Mouse (Mus musculus) stomach, postnatal 0 days (tissue): ENCODE measurements around the gene Cux2. TPM values are rescaled to one million over a fixed set of nuclear protein-coding genes. Genes with fewer than 3 reads are reported as not detected.

Experiments used
- ATAC-seq: fragments of 200-750 bp; cut with Nextera tagmentation; 2 replicates; pipeline ENCODE4 v1.8.0; 2017; ENCODE audit not compliant: low FRiP score, low TSS enrichment
- DNase-seq: peaks from one replicate; pipeline ENCODE4 v3.0.0-alpha.2; 2016; ENCODE audit warnings: low spot score
- H3K27ac ChIP-seq: fragments of 300-500 bp; sonication (generic); replicated peaks from 2 replicates; pipeline ENCODE4 v1.5.1; 2014; ENCODE audit warnings: mild to moderate bottlenecking, control low read depth
- H3K27me3 ChIP-seq: fragments of 300-500 bp; sonication (generic); 2 replicates; pipeline ENCODE4 v1.6.1; 2014; ENCODE audit warnings: low read length; ENCODE audit not compliant: control insufficient read depth, insufficient read depth
- H3K36me3 ChIP-seq: fragments of 300-500 bp; sonication (generic); 2 replicates; pipeline ENCODE4 v1.6.1; 2014; ENCODE audit warnings: low read length, mixed read lengths; ENCODE audit not compliant: control insufficient read depth, insufficient read depth
- H3K4me1 ChIP-seq: fragments of 300-500 bp; sonication (generic); replicated peaks from 2 replicates; pipeline ENCODE4 v1.6.1; 2014; ENCODE audit warnings: antibody characterized with exemption; ENCODE audit not compliant: control insufficient read depth, insufficient read depth
- H3K4me2 ChIP-seq: fragments of 300-500 bp; sonication (generic); replicated peaks from 2 replicates; pipeline ENCODE4 v1.6.1; 2014; ENCODE audit warnings: low read depth, mild to moderate bottlenecking, control low read depth, moderate library complexity
- H3K4me3 ChIP-seq: fragments of 300-500 bp; sonication (generic); 2 replicates; pipeline ENCODE4 v1.5.1; 2014; ENCODE audit warnings: low read depth, low read length, control low read depth
- H3K9ac ChIP-seq: fragments of 300-500 bp; sonication (generic); 2 replicates; pipeline ENCODE4 v1.6.1; 2014; ENCODE audit warnings: mild to moderate bottlenecking, low read length, control low read depth, mixed read lengths
- H3K9me3 ChIP-seq: fragments of 300-500 bp; sonication (generic); 2 replicates; pipeline ENCODE4 v1.6.1; 2016; ENCODE audit warnings: low read length; ENCODE audit not compliant: control insufficient read depth
- CTCF ChIP-seq: IDR thresholded peaks from 2 replicates; pipeline ENCODE4 v1.5.1; 2016; ENCODE audit warnings: antibody characterized with exemption, low read depth, mild to moderate bottlenecking, moderate library complexity
- EP300 ChIP-seq: optimal IDR thresholded peaks from 2 replicates; pipeline ENCODE3; 2016; ENCODE audit warnings: antibody characterized with exemption
- WGBS: fragments of 180-500 bp; shearing (Covaris S2); extraction: QIAGEN DNeasy Blood & Tissue Kit; methylation state at CpG from one replicate; pipeline ENCODE4 v1.1.7; 2014; 5-methylcytosine and 5-hydroxymethylcytosine counted together
- polyA plus RNA-seq: library from polyadenylated mRNA; unstranded; fragments of >200 nt; fragmentation: Nextera tagmentation; extraction: Ambion mirVana; gene quantifications from 2 replicates; pipeline ENCODE4 v1.2.1, GENCODE M21; 2015

The Cux2 gene
- polyA plus RNA-seq, 1 experiment from 2014 or later: 1.2 TPM

DNA sequence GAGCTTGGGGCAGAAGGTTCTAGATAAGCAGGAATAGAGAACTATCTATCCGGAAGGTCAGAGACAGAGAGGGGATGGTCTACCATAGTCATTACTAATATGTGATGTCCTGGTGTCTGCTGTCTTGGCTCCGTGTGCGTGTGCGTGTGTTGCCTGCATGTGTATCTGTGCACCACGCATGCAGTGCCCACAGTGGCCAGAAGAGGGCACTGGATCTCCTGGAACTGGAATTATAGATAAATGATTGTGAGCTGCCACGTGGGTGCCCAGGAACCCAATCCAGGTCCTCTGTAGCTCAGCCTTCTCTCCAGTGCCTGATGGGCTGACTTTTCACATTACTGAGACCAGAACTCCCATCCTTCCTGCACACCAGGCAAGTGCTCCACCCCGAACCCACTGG lies 29.9 kb upstream of the Cux2 start:
- no peak overlapping the region for H3K27ac ChIP-seq
- H3K27me3 ChIP-seq: no peaks in the 10 kb centered on the region
- peak; percentile 56 for TF ChIP-seq CTCF
- TF ChIP-seq EP300: no peak
- H3K4me1 ChIP-seq: no peaks in the 10 kb centered on the region
- no peak overlapping the region for H3K4me3 ChIP-seq
- no peak for DNase-seq
- no peaks in the 10 kb centered on the region for H3K9me3 ChIP-seq
- ATAC-seq: no peak
- no peak overlapping the region for H3K4me2 ChIP-seq
- no peaks in the 10 kb centered on the region for H3K36me3 ChIP-seq
- H3K9ac ChIP-seq: no peak overlapping the region
- WGBS: 86% methylated on average over 7 of the region's 7 CpGs

DNA sequence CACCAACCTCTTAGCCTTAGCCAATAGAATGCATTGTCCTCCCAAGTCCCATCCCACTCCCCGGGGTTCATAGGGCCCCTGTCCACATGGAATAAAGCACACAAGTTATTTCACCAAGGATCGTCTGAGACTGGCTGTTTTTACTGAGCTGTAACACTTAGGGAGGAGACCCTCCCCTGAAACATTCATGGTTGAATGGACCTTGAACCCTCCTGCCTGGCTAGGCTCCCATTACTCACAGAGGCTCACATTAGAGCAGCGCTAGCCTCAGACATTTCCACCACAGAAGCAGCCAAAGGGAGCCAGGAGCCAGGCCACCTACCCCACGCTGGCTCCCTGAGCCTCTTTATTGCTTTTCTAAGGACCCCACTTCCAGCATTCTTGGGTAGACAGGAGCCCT lies 27.3 kb upstream of the Cux2 start:
- Histone ChIP-seq H3K9ac (no peak overlapping the region), H3K9me3 (no peaks in the 10 kb centered on the region), H3K27me3 (no peaks in the 10 kb centered on the region), H3K4me2 (no peak overlapping the region), H3K4me1 (no peaks in the 10 kb centered on the region), H3K27ac (no peak overlapping the region), H3K4me3 (no peak overlapping the region), H3K36me3 (no peaks in the 10 kb centered on the region)
- DNase-seq: no peak
- no peak for ATAC-seq
- 63% methylated on average over 4 of the region's 4 CpGs for WGBS
- TF ChIP-seq CTCF: no peak
- no peak for TF ChIP-seq EP300

DNA sequence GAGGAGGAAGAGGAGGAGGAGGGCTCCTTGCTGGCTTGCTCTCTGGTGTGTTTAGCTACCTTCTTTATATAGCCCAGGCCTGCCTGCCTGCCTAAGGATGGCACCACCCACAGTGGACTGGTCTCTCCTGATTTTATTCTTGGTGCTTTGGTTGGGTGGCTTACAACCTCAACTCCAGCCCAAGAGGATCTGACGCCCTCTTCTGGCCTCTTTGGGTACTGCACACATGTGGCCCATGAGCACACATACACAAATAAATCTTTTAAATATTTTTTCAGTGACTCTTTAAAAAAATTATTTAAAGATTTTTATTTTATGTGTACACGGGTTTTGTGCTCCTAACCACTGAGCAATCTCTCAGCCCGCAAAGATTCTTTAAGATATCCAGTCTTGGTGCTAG lies 25.8 kb upstream of the Cux2 start:
- TF ChIP-seq EP300: no peak
- peak; percentile 50 for TF ChIP-seq CTCF
- DNase-seq (no peak), ATAC-seq (no peak)
- no peaks in the 10 kb centered on the region for H3K36me3 ChIP-seq
- H3K9ac ChIP-seq: no peak overlapping the region
- no peaks in the 10 kb centered on the region for H3K9me3 ChIP-seq
- no peak overlapping the region for H3K27ac ChIP-seq
- no peak overlapping the region for H3K4me2 ChIP-seq
- no peaks in the 10 kb centered on the region for H3K27me3 ChIP-seq
- H3K4me3 ChIP-seq: no peak overlapping the region
- no peaks in the 10 kb centered on the region for H3K4me1 ChIP-seq
- 51% methylated on average over 3 of the region's 3 CpGs for WGBS

DNA sequence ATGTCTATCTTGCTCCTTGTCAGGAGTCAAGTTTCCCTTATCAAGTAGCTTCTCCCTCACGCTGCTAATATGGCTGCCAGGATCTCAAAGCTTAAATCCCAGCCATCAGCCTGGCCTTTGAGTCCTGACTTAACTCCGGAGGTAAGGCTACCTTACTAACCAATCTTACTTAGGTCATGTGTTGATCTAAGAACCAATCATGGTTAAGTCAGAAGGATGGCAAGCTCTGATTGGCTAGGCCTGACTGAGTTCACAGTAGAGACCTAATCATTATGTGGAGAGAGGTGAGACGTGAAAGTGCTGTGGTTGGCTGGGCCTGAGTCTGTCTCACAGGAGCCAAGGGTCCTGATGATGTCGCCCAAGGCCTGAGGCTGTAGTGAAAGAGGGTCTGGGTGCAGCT lies 22.1 kb upstream of the Cux2 start:
- Histone ChIP-seq H3K4me2 (no peak overlapping the region), H3K27me3 (no peaks in the 10 kb centered on the region), H3K27ac (no peak overlapping the region), H3K4me1 (no peaks in the 10 kb centered on the region), H3K9me3 (no peaks in the 10 kb centered on the region), H3K4me3 (no peak overlapping the region), H3K9ac (no peak overlapping the region), H3K36me3 (no peaks in the 10 kb centered on the region)
- ATAC-seq (no peak), DNase-seq (no peak)
- WGBS: 80% methylated on average over 4 of the region's 4 CpGs
- no peak for TF ChIP-seq CTCF
- no peak for TF ChIP-seq EP300

DNA sequence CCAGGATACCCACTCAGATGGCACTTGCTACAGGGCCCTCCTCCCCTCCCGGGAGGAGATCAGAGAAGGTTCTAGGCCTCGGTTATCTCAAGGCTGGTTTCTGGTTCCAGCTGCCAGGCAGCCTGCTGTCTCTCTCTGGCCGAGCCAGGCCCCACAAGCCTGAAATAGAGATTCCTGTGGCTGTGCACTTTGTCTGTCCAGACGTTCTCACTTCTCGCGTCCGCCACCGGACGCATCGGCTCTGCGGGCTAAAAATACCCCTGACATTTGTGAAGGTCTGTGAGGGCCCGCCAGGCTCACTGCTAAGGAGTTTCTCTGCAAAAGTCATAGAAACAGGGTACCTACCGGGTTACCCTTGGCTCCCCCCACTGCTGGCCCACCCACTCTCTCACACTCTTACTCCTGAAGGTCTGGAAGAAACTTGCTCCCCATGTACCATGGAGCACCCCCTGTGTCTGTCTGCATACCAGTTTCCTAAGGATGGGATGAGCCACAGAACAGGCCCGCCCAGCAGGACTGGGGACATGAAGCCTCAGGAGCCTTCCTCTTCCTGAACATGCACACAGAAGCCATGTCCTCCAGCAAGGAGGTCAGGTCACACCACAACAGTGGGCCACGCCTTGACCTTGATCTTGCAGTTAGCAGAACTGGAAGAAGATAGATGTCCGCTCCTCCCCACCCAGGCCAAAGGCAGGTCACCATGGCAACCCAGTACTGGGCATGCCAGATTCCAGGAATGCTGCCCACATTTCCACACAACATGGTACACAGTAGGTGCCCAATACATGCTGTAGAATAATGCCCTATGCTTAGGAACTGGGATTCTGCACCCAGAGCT lies 21.3 kb upstream of the Cux2 start:
- no peak overlapping the region for H3K4me3 ChIP-seq
- H3K4me2 ChIP-seq: no peak overlapping the region
- DNase-seq: no peak
- 66% methylated on average over 16 of the region's 16 CpGs for WGBS
- H3K9ac ChIP-seq: no peak overlapping the region
- no peaks in the 10 kb centered on the region for H3K4me1 ChIP-seq
- TF ChIP-seq EP300 (no peak), CTCF (no peak)
- no peaks in the 10 kb centered on the region for H3K9me3 ChIP-seq
- H3K27ac ChIP-seq: no peak overlapping the region; the same call in 1 of the 2 replicates
- no peaks in the 10 kb centered on the region for H3K36me3 ChIP-seq
- no peaks in the 10 kb centered on the region for H3K27me3 ChIP-seq
- 0 out of 2 replicates have a peak, but pooled peaks have one; percentile 27 for ATAC-seq

DNA sequence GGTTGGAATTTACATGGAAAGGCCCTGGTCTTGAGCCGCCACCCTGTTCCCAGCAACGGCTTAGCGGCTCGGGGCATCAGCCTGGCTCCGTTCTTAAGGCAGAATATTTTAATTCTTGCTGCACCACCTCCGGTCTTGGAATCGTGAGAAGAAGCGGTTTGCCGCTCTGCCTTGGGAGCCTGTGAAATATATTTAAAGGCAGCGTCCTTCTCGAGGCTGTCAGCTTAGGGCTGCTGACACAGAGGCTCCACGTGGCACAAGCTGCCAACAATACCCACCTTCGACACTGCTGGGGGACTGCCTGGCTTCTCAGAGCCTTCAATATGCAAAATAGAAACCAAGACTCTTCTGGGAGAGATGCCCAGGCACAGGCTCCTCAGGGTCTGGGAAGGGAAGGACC lies 18.7 kb upstream of the Cux2 start:
- Histone ChIP-seq H3K9ac (no peak overlapping the region), H3K4me3 (no peak overlapping the region), H3K27ac (no peak overlapping the region), H3K27me3 (no peaks in the 10 kb centered on the region), H3K4me1 (no peaks in the 10 kb centered on the region), H3K4me2 (no peak overlapping the region), H3K9me3 (no peaks in the 10 kb centered on the region), H3K36me3 (no peaks in the 10 kb centered on the region)
- TF ChIP-seq CTCF (no peak), EP300 (no peak)
- DNase-seq (no peak), ATAC-seq (no peak)
- 73% methylated on average over 13 of the region's 13 CpGs for WGBS
